Comparison of ENCODE assay signal across 32 mouse cellular contexts in the genomic region with DNA sequence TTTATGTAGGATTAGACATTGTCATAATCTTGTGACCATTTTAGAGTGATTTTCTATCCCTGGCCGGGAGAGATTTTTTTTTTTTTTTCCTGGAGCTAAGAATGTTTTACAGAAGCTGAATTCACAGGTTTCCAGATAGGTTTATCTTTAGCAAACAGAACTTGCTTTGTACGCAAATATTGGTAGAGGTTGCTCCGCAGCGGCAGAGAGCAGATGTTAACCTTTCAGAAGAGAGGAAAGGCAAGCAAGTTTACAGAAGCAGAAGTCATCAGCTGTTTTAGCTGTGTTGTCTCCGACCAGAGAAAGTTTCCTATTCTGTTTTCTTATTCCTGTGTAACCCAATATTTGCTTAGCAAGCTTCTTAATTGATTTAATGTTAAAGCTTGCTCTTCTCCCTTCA. TPM values are rescaled to one million over a fixed set of nuclear protein-coding genes. Genes with fewer than 3 reads are reported as not detected.
DNase-seq lines count a peak whose midpoint lies in the region; ATAC-seq and TF ChIP-seq lines count a peak whose summit lies in the region.
"Had no signal": no experiment of that assay in that cellular context is flagged by ENCODE, and none has a peak within 500 bp of the region (broad histone marks: within the 10 kb centered on the region; RNA-seq: fewer than 3 reads in every experiment).

No protein-coding gene starts in this region.

- WGBS in liver, embryonic 12.5 days (ENCODE audit: insufficient replicate concordance): 37% methylated on average over 5 of the region's 5 CpGs
- 43% methylated on average over 5 of the region's 5 CpGs for WGBS in liver, postnatal 0 days (ENCODE audit: insufficient replicate concordance)
- WGBS in stomach, postnatal 0 days: 40% methylated on average over 5 of the region's 5 CpGs

- peak; percentile 13 for DNase-seq in liver
- DNase-seq in liver, postnatal 0 days: no peak
- peak; percentile 53 for DNase-seq in stomach, postnatal 0 days (ENCODE audit: low spot score)
- DNase-seq in embryo, embryonic 10.5 days (ENCODE audit: low spot score): no peak
- no peak for DNase-seq in thymus, postnatal 36 days
- DNase-seq: adrenal gland, postnatal 10 days; cerebellum, adult 11-12 months; cerebellum, adult 9-11 months; gastrocnemius, postnatal 36 days; heart, adult 18-20 months; heart, postnatal 36 days; kidney, adult 18-20 months; kidney, postnatal 25 days; lung, postnatal 14 days; midbrain, embryonic 14.5 days; thymus, adult 18-20 months; thymus, postnatal 25 days had no signal

- H3K27me3 ChIP-seq in liver, embryonic 12.5 days (replicated peaks): no peaks in the 10 kb centered on the region
- no peaks in the 10 kb centered on the region for H3K27me3 ChIP-seq in liver, postnatal 0 days (ENCODE audit: insufficient read depth, low read length)
- H3K27me3 ChIP-seq in stomach, postnatal 0 days (ENCODE audit: control insufficient read depth, insufficient read depth, low read length): no peaks in the 10 kb centered on the region
- H3K27me3 ChIP-seq: embryonic facial prominence, embryonic 13.5 days; forebrain, embryonic 15.5 days; hindbrain, embryonic 13.5 days; kidney, embryonic 15.5 days; limb, embryonic 13.5 days; liver, embryonic 15.5 days had no signal

- H3K4me1 ChIP-seq in liver, embryonic 12.5 days: no peaks in the 10 kb centered on the region; the same call in 1 of the 2 replicates
- H3K4me1 ChIP-seq in bone marrow macrophage, adult 2 months (ENCODE audit: control insufficient read depth, insufficient read depth, low read length): peaks cover 37% of the 10 kb centered on the region
- peaks cover 4% of the 10 kb centered on the region; the same call in 1 of the 2 replicates for H3K4me1 ChIP-seq in liver, postnatal 0 days (ENCODE audit: insufficient read depth)
- no peaks in the 10 kb centered on the region for H3K4me1 ChIP-seq in stomach, postnatal 0 days (replicated peaks; ENCODE audit: control insufficient read depth, insufficient read depth)
- H3K4me1 ChIP-seq: embryonic facial prominence, embryonic 13.5 days; forebrain, embryonic 15.5 days; hindbrain, embryonic 13.5 days; kidney, embryonic 15.5 days; limb, embryonic 13.5 days had no signal

- H3K9me3 ChIP-seq in liver, embryonic 12.5 days (replicated peaks): no peaks in the 10 kb centered on the region
- no peaks in the 10 kb centered on the region for H3K9me3 ChIP-seq in liver, postnatal 0 days (ENCODE audit: low read length)
- H3K9me3 ChIP-seq in stomach, postnatal 0 days (ENCODE audit: control insufficient read depth, low read length): no peaks in the 10 kb centered on the region
- H3K9me3 ChIP-seq: embryonic facial prominence, embryonic 13.5 days; forebrain, embryonic 10.5 days; forebrain, embryonic 15.5 days; G1E; hindbrain, embryonic 13.5 days; kidney, embryonic 15.5 days; limb, embryonic 13.5 days; liver, embryonic 15.5 days had no signal

- no peak overlapping the region for H3K9ac ChIP-seq in liver, embryonic 12.5 days
- H3K9ac ChIP-seq in liver, postnatal 0 days (replicated peaks): no peak overlapping the region
- H3K9ac ChIP-seq in stomach, postnatal 0 days (ENCODE audit: low read length): no peak overlapping the region
- H3K9ac ChIP-seq: embryonic facial prominence, embryonic 13.5 days; forebrain, embryonic 15.5 days; hindbrain, embryonic 13.5 days; kidney, embryonic 15.5 days; limb, embryonic 13.5 days; liver, embryonic 15.5 days had no signal

- TF ChIP-seq POLR2A in bone marrow macrophage, adult 2 months (IDR thresholded peaks at IDR 0.05; ENCODE audit: borderline replicate concordance, low read depth, low read length): no peak

- H3K4me2 ChIP-seq in liver, embryonic 12.5 days: no peak overlapping the region
- no peak overlapping the region for H3K4me2 ChIP-seq in liver, postnatal 0 days (ENCODE audit: low read depth, low read length)
- no peak overlapping the region for H3K4me2 ChIP-seq in stomach, postnatal 0 days (replicated peaks; ENCODE audit: low read depth)
- H3K4me2 ChIP-seq: embryonic facial prominence, embryonic 13.5 days; forebrain, embryonic 15.5 days; heart, embryonic 11.5 days; hindbrain, embryonic 13.5 days; kidney, embryonic 15.5 days; limb, embryonic 13.5 days; liver, embryonic 15.5 days had no signal

- TF ChIP-seq EP300 in liver, postnatal 0 days (IDR thresholded peaks at IDR 0.05; ENCODE audit: low read depth): no peak
- no peak for TF ChIP-seq EP300 in stomach, postnatal 0 days (optimal IDR thresholded peaks at IDR 0.05)

- no peak for TF ChIP-seq CTCF in bone marrow macrophage, adult 2 months (IDR thresholded peaks at IDR 0.05; ENCODE audit: low read depth, low read length)
- no peak for TF ChIP-seq CTCF in liver, postnatal 0 days (IDR thresholded peaks at IDR 0.05; ENCODE audit: low read depth)
- no peak for TF ChIP-seq CTCF in stomach, postnatal 0 days (IDR thresholded peaks at IDR 0.05; ENCODE audit: low read depth)

- no peak for ATAC-seq in liver, embryonic 12.5 days
- ATAC-seq in liver, postnatal 0 days: peak; percentile 60
- ATAC-seq in stomach, postnatal 0 days (ENCODE audit: low FRiP score, low TSS enrichment): peak; percentile 47; the same call in 1 of the 2 replicates
- ATAC-seq: forebrain, embryonic 15.5 days had no signal

- H3K36me3 ChIP-seq in liver, embryonic 12.5 days: no peaks in the 10 kb centered on the region
- no peaks in the 10 kb centered on the region for H3K36me3 ChIP-seq in liver, postnatal 0 days (replicated peaks; ENCODE audit: insufficient read depth, low read length)
- no peaks in the 10 kb centered on the region for H3K36me3 ChIP-seq in stomach, postnatal 0 days (ENCODE audit: control insufficient read depth, insufficient read depth, low read length)
- H3K36me3 ChIP-seq: embryonic facial prominence, embryonic 13.5 days; forebrain, embryonic 10.5 days; forebrain, embryonic 15.5 days; G1E; hindbrain, embryonic 13.5 days; kidney, embryonic 15.5 days; limb, embryonic 13.5 days; liver, embryonic 15.5 days had no signal

- H3K4me3 ChIP-seq in liver, embryonic 12.5 days: no peak overlapping the region
- H3K4me3 ChIP-seq in bone marrow macrophage, adult 2 months (ENCODE audit: insufficient read depth, low read length): peak overlapping the region; percentile 35
- no peak overlapping the region for H3K4me3 ChIP-seq in liver, postnatal 0 days (ENCODE audit: low read depth, low read length)
- H3K4me3 ChIP-seq in stomach, postnatal 0 days (ENCODE audit: low read depth, low read length): no peak overlapping the region
- H3K4me3 ChIP-seq: embryonic facial prominence, embryonic 13.5 days; forebrain, embryonic 10.5 days; forebrain, embryonic 15.5 days; hindbrain, embryonic 13.5 days; kidney, embryonic 15.5 days; layer of hippocampus, adult 2 months; limb, embryonic 13.5 days; liver, embryonic 15.5 days had no signal

- no peak overlapping the region for H3K27ac ChIP-seq in liver, embryonic 12.5 days
- peak overlapping the region; percentile 93 for H3K27ac ChIP-seq in bone marrow macrophage, adult 2 months (ENCODE audit: insufficient read depth, low read depth, low read length)
- H3K27ac ChIP-seq in liver, postnatal 0 days (ENCODE audit: low read depth): no peak overlapping the region; the same call in 1 of the 2 replicates
- no peak overlapping the region for H3K27ac ChIP-seq in stomach, postnatal 0 days (replicated peaks)
- H3K27ac ChIP-seq: embryonic facial prominence, embryonic 13.5 days; forebrain, embryonic 10.5 days; forebrain, embryonic 15.5 days; hindbrain, embryonic 13.5 days; kidney, embryonic 15.5 days; layer of hippocampus, adult 2 months; limb, embryonic 13.5 days had no signal

RNA-seq across cellular contexts. Expression of a gene that starts 5.5 kb away (rescaled TPM):
- polyA plus RNA-seq in liver, embryonic 12.5 days (2016; fragmentation: Nextera tagmentation; extraction: Ambion mirVana): not detected in 2 replicates
- not detected in 2 replicates for polyA plus RNA-seq in bone marrow macrophage, adult 2 months (2012; ENCODE audit: insufficient read depth, insufficient read length, missing spikeins)
- polyA plus RNA-seq in liver, postnatal 0 days (2015; fragmentation: Nextera tagmentation; extraction: Ambion mirVana): not detected in 2 replicates
- not detected in 2 replicates for polyA plus RNA-seq in stomach, postnatal 0 days (2015; fragmentation: Nextera tagmentation; extraction: Ambion mirVana)
- polyA plus RNA-seq: embryonic facial prominence, embryonic 13.5 days; forebrain, embryonic 10.5 days; forebrain, embryonic 15.5 days; frontal cortex, adult 2 months; G1E; heart, embryonic 11.5 days; heart, embryonic 16.5 days; hindbrain, embryonic 13.5 days; kidney, embryonic 15.5 days; limb, embryonic 13.5 days; liver, embryonic 15.5 days; midbrain, embryonic 14.5 days; neural tube, embryonic 14.5 days had no signal

RNA-seq across cellular contexts. Expression of a gene that starts 10.3 kb away (rescaled TPM):
- polyA plus RNA-seq in liver, embryonic 12.5 days (2016; fragmentation: Nextera tagmentation; extraction: Ambion mirVana): not detected in 2 replicates
- polyA plus RNA-seq in bone marrow macrophage, adult 2 months (2012; ENCODE audit: insufficient read depth, insufficient read length, missing spikeins): not detected in 2 replicates
- polyA plus RNA-seq in liver, postnatal 0 days (2015; fragmentation: Nextera tagmentation; extraction: Ambion mirVana): not detected in 2 replicates
- not detected in 2 replicates for polyA plus RNA-seq in stomach, postnatal 0 days (2015; fragmentation: Nextera tagmentation; extraction: Ambion mirVana)
- polyA plus RNA-seq: embryonic facial prominence, embryonic 13.5 days; forebrain, embryonic 10.5 days; forebrain, embryonic 15.5 days; frontal cortex, adult 2 months; G1E; heart, embryonic 11.5 days; heart, embryonic 16.5 days; hindbrain, embryonic 13.5 days; kidney, embryonic 15.5 days; limb, embryonic 13.5 days; liver, embryonic 15.5 days; midbrain, embryonic 14.5 days; neural tube, embryonic 14.5 days had no signal

RNA-seq across cellular contexts. Expression of a gene that starts 15.2 kb away (rescaled TPM):
- not detected in 2 replicates for polyA plus RNA-seq in liver, embryonic 12.5 days (2016; fragmentation: Nextera tagmentation; extraction: Ambion mirVana)
- not detected in 2 replicates for polyA plus RNA-seq in bone marrow macrophage, adult 2 months (2012; ENCODE audit: insufficient read depth, insufficient read length, missing spikeins)
- not detected in 2 replicates for polyA plus RNA-seq in liver, postnatal 0 days (2015; fragmentation: Nextera tagmentation; extraction: Ambion mirVana)
- polyA plus RNA-seq in stomach, postnatal 0 days (2015; fragmentation: Nextera tagmentation; extraction: Ambion mirVana): not detected in 2 replicates
- polyA plus RNA-seq: embryonic facial prominence, embryonic 13.5 days; forebrain, embryonic 10.5 days; forebrain, embryonic 15.5 days; frontal cortex, adult 2 months; G1E; heart, embryonic 11.5 days; heart, embryonic 16.5 days; hindbrain, embryonic 13.5 days; kidney, embryonic 15.5 days; limb, embryonic 13.5 days; liver, embryonic 15.5 days; midbrain, embryonic 14.5 days; neural tube, embryonic 14.5 days had no signal

RNA-seq across cellular contexts. Expression of a gene that starts 22.8 kb away (rescaled TPM):
- not detected in 2 replicates for polyA plus RNA-seq in liver, embryonic 12.5 days (2016; fragmentation: Nextera tagmentation; extraction: Ambion mirVana)
- polyA plus RNA-seq in bone marrow macrophage, adult 2 months (2012; ENCODE audit: insufficient read depth, insufficient read length, missing spikeins): not detected in 2 replicates
- polyA plus RNA-seq in liver, postnatal 0 days (2015; fragmentation: Nextera tagmentation; extraction: Ambion mirVana): not detected in 2 replicates
- polyA plus RNA-seq in stomach, postnatal 0 days (2015; fragmentation: Nextera tagmentation; extraction: Ambion mirVana): not detected in 2 replicates
- polyA plus RNA-seq: embryonic facial prominence, embryonic 13.5 days; forebrain, embryonic 15.5 days; frontal cortex, adult 2 months; G1E; heart, embryonic 11.5 days; heart, embryonic 16.5 days; hindbrain, embryonic 13.5 days; kidney, embryonic 15.5 days; limb, embryonic 13.5 days; liver, embryonic 15.5 days; midbrain, embryonic 14.5 days; neural tube, embryonic 14.5 days had no signal

RNA-seq across cellular contexts. Expression of a gene that starts 37.2 kb away (rescaled TPM):
- not detected in 2 replicates for polyA plus RNA-seq in liver, embryonic 12.5 days (2016; fragmentation: Nextera tagmentation; extraction: Ambion mirVana)
- polyA plus RNA-seq in bone marrow macrophage, adult 2 months (2012; ENCODE audit: insufficient read depth, insufficient read length, missing spikeins): not detected in 2 replicates
- not detected in 2 replicates for polyA plus RNA-seq in liver, postnatal 0 days (2015; fragmentation: Nextera tagmentation; extraction: Ambion mirVana)
- not detected in 2 replicates for polyA plus RNA-seq in stomach, postnatal 0 days (2015; fragmentation: Nextera tagmentation; extraction: Ambion mirVana)
- polyA plus RNA-seq: embryonic facial prominence, embryonic 13.5 days; forebrain, embryonic 10.5 days; forebrain, embryonic 15.5 days; frontal cortex, adult 2 months; G1E; heart, embryonic 11.5 days; heart, embryonic 16.5 days; hindbrain, embryonic 13.5 days; kidney, embryonic 15.5 days; limb, embryonic 13.5 days; liver, embryonic 15.5 days; midbrain, embryonic 14.5 days; neural tube, embryonic 14.5 days had no signal

Comparison
In these comparisons a context has a peak if more than half of its experiments do, and no peak if none do; other contexts are left out.
1. DNase-seq: peak in liver (single experiment) and stomach, postnatal 0 days (single experiment); none in liver, postnatal 0 days (single experiment), embryo, embryonic 10.5 days (single experiment) and thymus, postnatal 36 days (0 of 2).